Mouse (Mus musculus): ENCODE results near the gene Ikbip. TPM values are rescaled to one million over a fixed set of nuclear protein-coding genes. Genes with fewer than 3 reads are reported as not detected.

Ikbip gene
- total and polyA plus RNA-seq, 2 experiments from 2014 or later, result 13.1 to 13.2 TPM

- H3K9me3 ChIP-seq (ENCODE audit: low read length), result no peaks in the 10 kb centered on the region
- peaks cover 17% of the 10 kb centered on the region; the same call in 1 of the 2 replicates for H3K36me3 ChIP-seq (ENCODE audit: insufficient read depth)
- no peak overlapping the region for H3K4me3 ChIP-seq (ENCODE audit: low read depth, low read length)
- 15% methylated on average over 1 of the region's 1 CpGs for WGBS
- H3K27me3 ChIP-seq (ENCODE audit: insufficient read depth, low read length), result no peaks in the 10 kb centered on the region
- H3K27ac ChIP-seq (ENCODE audit: low read depth, low read length), result no peak overlapping the region
- peak; percentile 55 for TF ChIP-seq CTCF (IDR thresholded peaks at IDR 0.05; ENCODE audit: low read depth)
- no peaks in the 10 kb centered on the region for H3K4me1 ChIP-seq (ENCODE audit: insufficient read depth)
- ATAC-seq (no peak; the same call in 1 of the 2 replicates), DNase-seq (peak; percentile 35)
- no peak overlapping the region for H3K9ac ChIP-seq
- no peak overlapping the region for H3K4me2 ChIP-seq (ENCODE audit: low read depth)
Observed at GRCm38 (mm10) chr10:91071768-91072167, 11.0 kb upstream of the Ikbip start.

GRCm38 (mm10) chr10:91073345-91073744 lies 9.4 kb upstream of the Ikbip start:
- Histone ChIP-seq H3K9me3 (ENCODE audit: low read length) (no peaks in the 10 kb centered on the region), H3K27ac (ENCODE audit: low read depth, low read length) (no peak overlapping the region), H3K4me2 (ENCODE audit: low read depth) (no peak overlapping the region), H3K4me3 (ENCODE audit: low read depth, low read length) (no peak overlapping the region), H3K27me3 (ENCODE audit: insufficient read depth, low read length) (no peaks in the 10 kb centered on the region), H3K4me1 (ENCODE audit: insufficient read depth) (no peaks in the 10 kb centered on the region), H3K36me3 (ENCODE audit: insufficient read depth) (peaks cover 24% of the 10 kb centered on the region), H3K9ac (no peak overlapping the region)
- WGBS, result 60% methylated on average over 3 of the region's 3 CpGs
- DNase-seq (peak; percentile 81), ATAC-seq (peak; percentile 43; the same call in 1 of the 2 replicates)
- TF ChIP-seq CTCF (IDR thresholded peaks at IDR 0.05; ENCODE audit: low read depth), result no peak

- H3K27ac ChIP-seq (ENCODE audit: low read depth, low read length), result no peak overlapping the region
- WGBS, result 90% methylated on average over 2 of the region's 2 CpGs
Observed at GRCm38 (mm10) chr10:91076667-91077066, 6.1 kb upstream of the Ikbip start.

GRCm38 (mm10) chr10:91080540-91080939 lies 2.2 kb upstream of the Ikbip start:
- no peak overlapping the region for H3K4me2 ChIP-seq (ENCODE audit: low read depth)
- peaks cover 21% of the 10 kb centered on the region for H3K36me3 ChIP-seq (ENCODE audit: insufficient read depth)
- H3K27me3 ChIP-seq (ENCODE audit: insufficient read depth, low read length), result no peaks in the 10 kb centered on the region
- no peak for TF ChIP-seq CTCF (IDR thresholded peaks at IDR 0.05; ENCODE audit: low read depth)
- no peak overlapping the region for H3K4me3 ChIP-seq (ENCODE audit: low read depth, low read length)
- ATAC-seq (no peak), DNase-seq (no peak)
- no peaks in the 10 kb centered on the region for H3K4me1 ChIP-seq (ENCODE audit: insufficient read depth)
- WGBS, result 89% methylated on average over 5 of the region's 5 CpGs
- no peak overlapping the region for H3K9ac ChIP-seq
- H3K9me3 ChIP-seq (ENCODE audit: low read length), result no peaks in the 10 kb centered on the region
- no peak overlapping the region for H3K27ac ChIP-seq (ENCODE audit: low read depth, low read length)

More at GRCm38 (mm10) chr10:91076667-91077066, 6.1 kb upstream of the Ikbip start:
- Histone ChIP-seq H3K9ac (no peak overlapping the region), H3K4me1 (ENCODE audit: insufficient read depth) (no peaks in the 10 kb centered on the region), H3K4me2 (ENCODE audit: low read depth) (no peak overlapping the region), H3K27me3 (ENCODE audit: insufficient read depth, low read length) (no peaks in the 10 kb centered on the region), H3K36me3 (ENCODE audit: insufficient read depth) (peaks cover 23% of the 10 kb centered on the region), H3K4me3 (ENCODE audit: low read depth, low read length) (no peak overlapping the region), H3K9me3 (ENCODE audit: low read length) (no peaks in the 10 kb centered on the region)
- DNase-seq (no peak), ATAC-seq (no peak)
- no peak for TF ChIP-seq CTCF (IDR thresholded peaks at IDR 0.05; ENCODE audit: low read depth)

GRCm38 (mm10) chr10:91081959-91082507 lies 707 bp upstream of the Ikbip start:
- H3K9ac ChIP-seq, result peak overlapping the region; percentile 66
- H3K27ac ChIP-seq (ENCODE audit: low read depth, low read length), result peak overlapping the region; percentile 77
- ATAC-seq (no peak), DNase-seq (no peak)
- WGBS, result under 1% methylated on average over 27 of the region's 27 CpGs
- peak overlapping the region; percentile 71 for H3K4me2 ChIP-seq (ENCODE audit: low read depth)
- no peaks in the 10 kb centered on the region for H3K4me1 ChIP-seq (ENCODE audit: insufficient read depth)
- H3K36me3 ChIP-seq (ENCODE audit: insufficient read depth), result peaks cover 10% of the 10 kb centered on the region
- TF ChIP-seq CTCF (IDR thresholded peaks at IDR 0.05; ENCODE audit: low read depth), result no peak
- peak overlapping the region; percentile 67 for H3K4me3 ChIP-seq (ENCODE audit: low read depth, low read length)
- no peaks in the 10 kb centered on the region for H3K27me3 ChIP-seq (ENCODE audit: insufficient read depth, low read length)
- H3K9me3 ChIP-seq (ENCODE audit: low read length), result no peaks in the 10 kb centered on the region

GRCm38 (mm10) chr10:91083393-91083927 lies 720 bp downstream of the Ikbip start:
- Histone ChIP-seq H3K9ac (peak overlapping the region; percentile 74), H3K4me3 (ENCODE audit: low read depth, low read length) (peak overlapping the region; percentile 67), H3K36me3 (ENCODE audit: insufficient read depth) (no peaks in the 10 kb centered on the region), H3K4me1 (ENCODE audit: insufficient read depth) (no peaks in the 10 kb centered on the region), H3K4me2 (ENCODE audit: low read depth) (peak overlapping the region; percentile 91), H3K27me3 (ENCODE audit: insufficient read depth, low read length) (no peaks in the 10 kb centered on the region), H3K9me3 (ENCODE audit: low read length) (no peaks in the 10 kb centered on the region), H3K27ac (ENCODE audit: low read depth, low read length) (peak overlapping the region; percentile 70; the same call in 1 of the 2 replicates)
- DNase-seq, result no peak
- no peak for TF ChIP-seq CTCF (IDR thresholded peaks at IDR 0.05; ENCODE audit: low read depth)
- no peak for ATAC-seq
- 38% methylated on average over 12 of the region's 12 CpGs for WGBS

GRCm38 (mm10) chr10:91092812-91093211 lies 10.1 kb downstream of the Ikbip start:
- Histone ChIP-seq H3K4me2 (ENCODE audit: low read depth) (no peak overlapping the region), H3K4me1 (ENCODE audit: insufficient read depth) (no peaks in the 10 kb centered on the region), H3K27me3 (ENCODE audit: insufficient read depth, low read length) (no peaks in the 10 kb centered on the region), H3K36me3 (ENCODE audit: insufficient read depth) (peaks cover 7% of the 10 kb centered on the region), H3K9ac (no peak overlapping the region), H3K9me3 (ENCODE audit: low read length) (no peaks in the 10 kb centered on the region), H3K27ac (ENCODE audit: low read depth, low read length) (no peak overlapping the region), H3K4me3 (ENCODE audit: low read depth, low read length) (no peak overlapping the region)
- TF ChIP-seq CTCF (IDR thresholded peaks at IDR 0.05; ENCODE audit: low read depth), result no peak
- no peak for DNase-seq
- 89% methylated on average over 4 of the region's 4 CpGs for WGBS
- no peak for ATAC-seq
